Comparison of ENCODE assay signal across 16 mouse cellular contexts in the genomic region with DNA sequence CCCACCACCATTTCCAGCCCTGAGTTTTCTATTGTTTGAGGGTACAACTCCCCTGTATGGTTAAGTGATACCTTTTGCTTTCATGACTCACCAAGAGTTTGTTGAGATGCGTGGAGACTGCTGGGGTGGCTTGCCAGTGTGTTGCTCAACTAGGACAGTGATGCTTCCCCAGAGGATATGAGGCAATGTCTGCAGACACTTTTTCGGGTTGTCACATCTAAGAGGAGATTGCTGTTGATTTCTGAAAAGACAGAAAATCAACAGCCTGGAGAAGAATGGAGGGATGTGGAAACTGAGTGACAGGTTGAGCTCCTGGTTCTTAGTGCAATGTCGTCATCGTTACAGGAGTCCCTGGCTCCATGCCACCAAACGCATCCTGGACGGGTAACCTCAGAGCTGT. TPM values are rescaled to one million over a fixed set of nuclear protein-coding genes. Genes with fewer than 3 reads are reported as not detected.
A peak's percentile ranks its signal among the peaks of the same experiment; 100 is the strongest.
DNase-seq lines count a peak whose midpoint lies in the region; ATAC-seq lines count a peak whose summit lies in the region.
"Had no signal": no experiment of that assay in that cellular context is flagged by ENCODE, and none has a peak within 500 bp of the region (broad histone marks: within the 10 kb centered on the region; RNA-seq: fewer than 3 reads in every experiment).

No protein-coding gene starts in this region.

- ATAC-seq in common myeloid progenitor, adult 5-6 weeks (replicated peaks; ENCODE audit: low read depth, poor library complexity, severe bottlenecking), result peak; percentile 81
- peak; percentile 87 for ATAC-seq in neutrophil, adult 5-6 weeks (ENCODE audit: extremely low read depth, insufficient number of reproducible peaks, low FRiP score, poor library complexity, severe bottlenecking)
- ATAC-seq: activated CD4-positive, CD25-positive, alpha-beta regulatory T cell, adult 4 months; forebrain, embryonic 15.5 days; hindbrain, embryonic 16.5 days; midbrain, embryonic 13.5 days had no signal

- peak; percentile 29 for DNase-seq in kidney, postnatal 10 days
- no peak for DNase-seq in kidney, postnatal 4 days
- DNase-seq in right cerebral cortex, adult 18-20 months, result peak; percentile 7
- DNase-seq in right cerebral cortex, adult 2 months (ENCODE audit: low spot score in 2 of 2), result no peak
- no peak for DNase-seq in frontal cortex, postnatal 10 days (ENCODE audit: low spot score in 2 of 2)
- DNase-seq: cerebellum, adult 11-12 months; gastrocnemius, postnatal 10 days; heart, postnatal 14 days; kidney, adult 8-10 months; liver had no signal

RNA-seq across cellular contexts. Expression of a gene that starts 47.6 kb away (rescaled TPM):
- 124 and 126 TPM in 2 replicates for total RNA-seq in common myeloid progenitor, adult 5-6 weeks (2017)
- 86.9 and 89.3 TPM in 2 replicates for total RNA-seq in neutrophil, adult 5-6 weeks (2017)

Comparison
In these comparisons a context has a peak if more than half of its experiments do, and no peak if none do; other contexts are left out.
1. DNase-seq: peak in kidney, postnatal 10 days (single experiment) and right cerebral cortex, adult 18-20 months (single experiment); none in kidney, postnatal 4 days (0 of 2), right cerebral cortex, adult 2 months (0 of 2) and frontal cortex, postnatal 10 days (0 of 2).